Mouse (Mus musculus): ENCODE results near the gene Tiam1.
"Not testable (repeated sequence)": the region's sequence is repeated elsewhere in the genome, so short reads cannot be mapped to it uniquely, and the experiment has no call there.

Tiam1 gene

GRCm38 (mm10) chr16:90104714-90105459 is 38.7 kb downstream of the Tiam1 start:
- DNase-seq = peak in 1 of 2 experiments; percentile 60

GRCm38 (mm10) chr16:90103726-90104125 is 39.8 kb downstream of the Tiam1 start:
- DNase-seq = no peak

- no peak for DNase-seq
These were observed 41.0 kb downstream of the Tiam1 start for GRCm38 (mm10) chr16:90102596-90102995.

DNA sequence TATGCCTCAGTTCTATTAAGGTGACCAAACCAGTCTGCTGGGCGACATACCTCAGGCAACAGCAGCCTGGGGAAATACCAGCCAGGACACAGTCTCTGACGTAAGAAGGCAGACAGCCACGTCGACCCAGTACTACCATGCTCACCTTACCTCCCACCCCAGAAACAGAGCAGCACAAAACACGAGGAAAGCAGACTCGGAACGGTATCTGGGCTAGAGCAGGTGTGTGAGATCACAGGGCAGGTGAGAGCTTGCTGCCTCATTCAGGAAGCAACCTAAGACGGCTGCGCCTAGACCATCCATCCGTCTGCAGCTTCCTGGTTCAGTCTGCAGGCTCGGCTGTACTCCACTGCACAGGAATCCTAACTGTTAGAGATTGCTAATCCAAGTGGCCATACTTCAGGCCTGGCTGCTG is 45.4 kb downstream of the Tiam1 start:
- DNase-seq = peak; percentile 18 to 56

GRCm38 (mm10) chr16:90097769-90098168 is 45.8 kb downstream of the Tiam1 start:
- DNase-seq = no peak

DNA sequence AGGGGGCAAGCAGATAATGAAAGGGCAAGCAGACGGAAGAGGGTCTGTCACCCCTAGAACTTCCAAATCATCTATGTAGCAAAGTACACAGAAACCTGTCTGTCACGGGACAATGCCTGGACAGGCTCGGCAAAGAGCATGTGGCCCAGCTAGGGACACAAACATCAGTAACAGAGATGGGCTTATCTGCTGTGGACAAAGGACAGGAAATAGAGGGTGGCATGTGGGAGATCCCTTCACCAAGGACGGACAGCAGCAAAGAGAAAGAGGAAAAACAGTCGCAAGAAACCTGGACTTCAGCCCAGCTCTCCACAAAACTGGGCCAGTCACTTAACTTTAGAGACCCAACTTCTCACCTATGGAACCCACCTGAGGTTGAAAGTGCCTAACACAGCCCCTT is 47.6 kb downstream of the Tiam1 start:
- no peak for DNase-seq

GRCm38 (mm10) chr16:90093015-90093414 is 50.6 kb downstream of the Tiam1 start:
- DNase-seq = no peak

- no peak for DNase-seq
These were observed 51.7 kb downstream of the Tiam1 start for GRCm38 (mm10) chr16:90091906-90092305.

GRCm38 (mm10) chr16:90091112-90091720 is 52.4 kb downstream of the Tiam1 start:
- DNase-seq = no peak

DNA sequence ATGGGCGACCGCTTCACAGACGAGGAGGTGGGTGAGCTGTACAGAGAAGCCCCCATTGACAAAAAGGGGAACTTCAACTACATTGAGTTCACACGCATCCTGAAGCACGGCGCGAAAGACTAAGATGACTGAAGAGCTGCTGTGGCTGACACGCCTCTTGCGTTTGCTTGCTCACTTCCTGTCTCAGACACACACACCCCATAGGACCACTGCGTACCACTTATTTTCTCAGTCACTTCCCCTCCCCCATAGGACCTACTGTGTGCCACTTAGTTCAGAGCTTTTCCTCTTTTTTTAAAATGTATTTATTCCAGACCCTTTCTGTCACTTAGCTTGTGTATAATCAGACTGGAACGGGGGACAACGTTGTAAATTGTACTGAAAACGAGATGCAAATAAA is 53.2 kb downstream of the Tiam1 start:
- no peak for DNase-seq

GRCm38 (mm10) chr16:90087256-90087655 is 56.3 kb downstream of the Tiam1 start:
- DNase-seq = no peak

- DNase-seq = no peak
These were observed 57.5 kb downstream of the Tiam1 start for GRCm38 (mm10) chr16:90086111-90086510.

DNA sequence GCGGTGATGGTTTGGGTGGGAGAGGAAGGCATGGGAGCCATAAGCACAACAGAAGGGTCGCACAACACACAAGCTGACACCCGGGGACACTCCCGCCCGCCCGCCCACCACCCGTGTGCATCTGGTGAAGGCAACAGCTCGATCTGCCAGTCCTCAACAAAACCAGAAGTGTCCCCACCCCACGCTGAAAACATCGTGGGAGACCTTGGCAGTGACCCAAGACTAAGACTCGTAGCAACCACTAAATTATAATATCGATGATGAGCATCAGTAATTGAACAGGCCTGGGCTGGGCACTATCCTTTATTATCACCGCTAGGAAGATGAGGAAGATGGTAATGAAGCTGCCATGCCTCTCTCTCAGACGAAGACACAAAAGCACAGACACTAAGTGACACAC is 58.0 kb downstream of the Tiam1 start:
- no peak for DNase-seq

- no peak for DNase-seq
These were observed 62.4 kb downstream of the Tiam1 start for GRCm38 (mm10) chr16:90081125-90081524.

DNA sequence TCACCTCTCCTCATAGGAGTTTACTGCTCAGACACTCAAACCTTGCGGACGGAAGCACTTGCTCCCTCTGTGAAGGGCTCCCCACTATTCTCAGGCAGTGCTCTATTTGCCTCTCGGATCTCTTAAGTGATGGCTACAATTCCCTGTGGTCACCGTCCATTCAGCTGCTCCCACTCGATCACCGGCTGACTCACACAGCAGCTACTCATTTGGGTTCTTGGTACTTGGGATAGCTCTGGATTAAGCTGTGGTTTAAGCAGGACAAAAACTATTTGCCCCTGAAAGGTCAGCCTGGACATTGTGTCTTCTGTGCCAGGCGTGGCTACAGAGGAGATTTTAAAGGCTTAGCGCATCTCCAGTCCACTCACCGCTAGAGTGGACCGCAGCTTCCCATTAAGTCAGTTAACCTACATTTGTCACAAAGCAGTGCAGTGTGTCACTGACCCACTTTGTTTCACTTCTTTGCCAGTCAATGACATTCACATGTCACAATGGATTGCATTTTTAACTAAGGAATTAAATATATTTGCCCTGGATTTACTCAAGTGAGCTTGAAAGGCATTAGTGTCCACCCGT is 64.7 kb downstream of the Tiam1 start:
- DNase-seq = no peak

GRCm38 (mm10) chr16:90073510-90073909 is 70.1 kb downstream of the Tiam1 start:
- DNase-seq = peak; percentile 47 to 74

GRCm38 (mm10) chr16:90072651-90073050 is 70.9 kb downstream of the Tiam1 start:
- DNase-seq = peak; percentile 35 to 48

GRCm38 (mm10) chr16:90071125-90071524 is 72.4 kb downstream of the Tiam1 start:
- DNase-seq = not testable (repeated sequence)

DNA sequence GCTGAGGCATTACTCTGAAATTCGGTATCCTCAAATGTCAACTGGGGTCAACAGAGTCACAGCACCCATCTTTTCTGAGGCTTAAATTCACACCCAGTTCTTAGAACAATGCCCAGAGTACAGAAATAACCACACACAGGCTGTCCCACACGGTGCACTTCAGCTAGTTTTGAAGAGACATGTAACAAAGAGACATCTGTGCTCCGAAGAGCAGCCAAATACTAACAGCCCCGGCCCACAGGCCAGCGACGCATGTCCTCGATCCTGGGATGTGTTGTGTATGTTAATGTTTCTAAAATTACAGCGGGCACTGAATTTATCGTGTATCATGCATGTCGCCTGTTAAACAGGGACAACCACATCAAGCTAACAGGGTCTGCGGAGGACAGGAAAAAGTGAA is 73.5 kb downstream of the Tiam1 start:
- DNase-seq = no peak

DNA sequence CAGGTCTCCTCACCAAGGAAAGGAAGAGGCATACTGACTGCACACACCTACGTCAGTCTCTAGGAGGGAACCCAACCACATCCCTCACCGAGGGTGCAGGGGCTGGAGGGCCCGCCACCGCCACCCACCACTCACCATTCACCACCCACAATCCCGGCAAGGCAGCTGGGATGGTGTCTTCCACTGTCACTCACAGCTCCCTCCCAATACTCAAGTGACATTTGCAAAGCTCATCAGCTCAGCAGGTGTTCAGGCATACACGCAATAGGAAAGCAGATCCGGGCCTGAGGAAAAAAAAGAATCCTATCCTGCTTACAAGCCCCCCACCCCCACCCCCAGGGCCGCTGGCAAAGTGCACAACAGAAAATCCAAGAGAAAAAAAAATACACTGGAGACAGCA is 74.4 kb downstream of the Tiam1 start:
- no peak for DNase-seq

GRCm38 (mm10) chr16:90052905-90053519 is 90.6 kb downstream of the Tiam1 start:
- peak; percentile 27 to 36 for DNase-seq

GRCm38 (mm10) chr16:90052409-90052808 is 91.2 kb downstream of the Tiam1 start:
- DNase-seq = no peak

DNA sequence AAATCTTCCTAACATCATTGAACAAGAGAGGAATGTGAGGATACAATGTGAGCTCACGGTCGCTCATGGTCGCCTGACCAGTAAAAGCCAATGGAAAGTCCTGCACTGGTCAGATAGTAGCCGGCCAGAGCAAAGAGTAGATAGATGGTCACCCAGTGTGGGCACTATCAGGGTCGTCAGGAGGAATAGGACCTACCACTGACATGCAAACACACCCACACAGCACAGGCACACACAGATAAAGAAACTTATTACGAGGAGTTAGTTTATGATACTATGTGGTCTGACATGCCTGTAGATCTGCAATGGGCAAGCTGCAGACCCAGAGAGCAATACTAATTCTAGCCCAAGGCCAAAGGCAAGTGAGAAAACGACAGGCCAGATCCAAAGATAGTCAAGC is 92.5 kb downstream of the Tiam1 start:
- no peak for DNase-seq

DNA sequence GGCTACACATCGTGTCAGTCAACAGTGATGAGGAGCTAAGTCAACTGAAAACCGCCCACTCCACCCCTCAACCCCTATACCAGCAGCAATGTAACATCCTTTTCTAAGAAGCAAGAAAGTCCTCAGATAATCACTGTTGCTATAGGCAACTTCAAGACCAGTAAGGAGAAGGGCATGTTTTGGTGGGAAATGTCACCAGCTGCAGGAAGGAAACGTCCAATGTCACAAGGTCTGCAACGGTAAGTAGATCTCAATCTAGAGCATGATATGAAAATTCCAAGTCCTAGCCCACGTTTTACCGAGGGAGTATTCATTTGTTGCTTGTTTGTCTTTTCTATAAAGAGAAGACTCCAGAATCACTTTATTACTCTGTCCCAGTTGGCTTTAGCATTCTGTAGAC is 95.7 kb downstream of the Tiam1 start:
- no peak for DNase-seq

All from kidney, postnatal 25 days (tissue).